Mouse (Mus musculus) forebrain, embryonic 13.5 days (tissue): ENCODE data around the gene Sema4d. TPM values are rescaled to one million over a fixed set of nuclear protein-coding genes. Genes with fewer than 3 reads are reported as not detected.

ENCODE experiments used
- ATAC-seq: fragments of 200-750 bp; cut with Nextera tagmentation; 2 replicates; pipeline ENCODE4 v1.8.0; 2017
- H3K27ac ChIP-seq: fragments of 300-500 bp; sonication (generic); 2 replicates; pipeline ENCODE4 v1.5.1; 2015; ENCODE audit warnings: inconsistent platforms, mild to moderate bottlenecking, moderate library complexity
- H3K27me3 ChIP-seq: fragments of 300-500 bp; sonication (generic); 2 replicates; pipeline ENCODE4 v1.6.1; 2015; ENCODE audit warnings: mild to moderate bottlenecking, inconsistent platforms
- H3K36me3 ChIP-seq: fragments of 300-500 bp; sonication (generic); 2 replicates; pipeline ENCODE4 v1.6.1; 2015; ENCODE audit warnings: mild to moderate bottlenecking, inconsistent platforms; ENCODE audit not compliant: poor library complexity, severe bottlenecking
- H3K4me1 ChIP-seq: fragments of 300-500 bp; sonication (generic); 2 replicates; pipeline ENCODE4 v1.6.1; 2015; ENCODE audit warnings: inconsistent platforms
- H3K4me2 ChIP-seq: fragments of 300-500 bp; sonication (generic); 2 replicates; pipeline ENCODE4 v1.6.1; 2015; ENCODE audit warnings: inconsistent platforms, mild to moderate bottlenecking, moderate library complexity
- H3K4me3 ChIP-seq: fragments of 300-500 bp; sonication (generic); 2 replicates; pipeline ENCODE4 v1.5.1; 2015; ENCODE audit warnings: mild to moderate bottlenecking, inconsistent platforms
- H3K9ac ChIP-seq: fragments of 300-500 bp; sonication (generic); 2 replicates; pipeline ENCODE4 v1.6.1; 2015; ENCODE audit warnings: mild to moderate bottlenecking, inconsistent platforms
- H3K9me3 ChIP-seq: fragments of 300-500 bp; sonication (generic); replicated peaks from 2 replicates; pipeline ENCODE4 v1.6.1; 2016; ENCODE audit warnings: inconsistent platforms
- WGBS: fragments of 180-500 bp; shearing (Covaris S2); methylation state at CpG from one replicate; pipeline ENCODE4 v1.1.7; 2015; 5-methylcytosine and 5-hydroxymethylcytosine counted together
- polyA plus RNA-seq: library from polyadenylated mRNA; unstranded; fragments of >200 nt; fragmentation: Nextera tagmentation; extraction: Ambion mirVana; gene quantifications from 2 replicates; pipeline ENCODE4 v1.2.1, GENCODE M21; 2015

Gene Sema4d
- polyA plus RNA-seq, 1 experiment from 2014 or later = 10.8 TPM

DNA sequence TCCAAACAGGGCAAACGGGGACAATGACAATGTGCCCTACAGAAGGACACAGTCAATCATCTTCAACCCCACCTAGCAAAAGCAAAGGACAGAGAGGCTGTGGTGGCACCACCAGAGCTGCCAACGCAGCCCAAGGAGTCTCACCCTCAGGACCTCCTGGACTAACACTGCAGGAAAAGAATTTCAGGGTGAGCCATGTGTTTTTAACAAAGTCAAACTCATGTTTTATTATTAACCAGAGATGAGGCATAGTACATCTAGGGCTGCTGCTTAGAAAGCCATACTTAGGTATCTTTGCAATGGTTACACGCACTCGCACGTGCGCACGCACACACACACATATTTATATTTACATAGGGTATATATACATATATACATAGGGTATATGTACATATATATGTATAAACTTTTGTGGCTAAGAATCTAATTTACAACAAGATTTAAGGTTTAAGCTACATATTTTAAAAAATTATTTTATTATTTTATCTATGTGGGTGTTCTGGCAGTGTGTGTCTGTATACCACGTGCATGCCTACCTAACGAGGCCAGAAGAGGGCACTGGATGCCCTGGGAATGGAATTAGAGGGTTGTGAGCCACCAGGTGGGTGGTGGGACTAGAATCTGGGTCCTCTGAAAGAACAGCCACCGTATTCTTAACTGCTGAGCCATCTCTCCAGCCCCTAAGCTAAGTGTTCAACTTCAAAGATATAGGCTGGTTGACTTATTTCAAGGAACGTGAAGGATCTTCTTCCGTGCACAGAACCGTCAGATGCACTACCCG is 22.7 kb downstream of the Sema4d start:
- no peaks in the 10 kb centered on the region for H3K36me3 ChIP-seq
- H3K4me1 ChIP-seq = no peaks in the 10 kb centered on the region; the same call in 1 of the 2 replicates
- ATAC-seq = no peak
- H3K9ac ChIP-seq = no peak overlapping the region
- H3K27ac ChIP-seq = no peak overlapping the region
- no peak overlapping the region for H3K4me2 ChIP-seq
- H3K27me3 ChIP-seq = no peaks in the 10 kb centered on the region
- H3K4me3 ChIP-seq = no peak overlapping the region
- H3K9me3 ChIP-seq = no peaks in the 10 kb centered on the region
- 93% methylated on average over 14 of the region's 14 CpGs for WGBS

DNA sequence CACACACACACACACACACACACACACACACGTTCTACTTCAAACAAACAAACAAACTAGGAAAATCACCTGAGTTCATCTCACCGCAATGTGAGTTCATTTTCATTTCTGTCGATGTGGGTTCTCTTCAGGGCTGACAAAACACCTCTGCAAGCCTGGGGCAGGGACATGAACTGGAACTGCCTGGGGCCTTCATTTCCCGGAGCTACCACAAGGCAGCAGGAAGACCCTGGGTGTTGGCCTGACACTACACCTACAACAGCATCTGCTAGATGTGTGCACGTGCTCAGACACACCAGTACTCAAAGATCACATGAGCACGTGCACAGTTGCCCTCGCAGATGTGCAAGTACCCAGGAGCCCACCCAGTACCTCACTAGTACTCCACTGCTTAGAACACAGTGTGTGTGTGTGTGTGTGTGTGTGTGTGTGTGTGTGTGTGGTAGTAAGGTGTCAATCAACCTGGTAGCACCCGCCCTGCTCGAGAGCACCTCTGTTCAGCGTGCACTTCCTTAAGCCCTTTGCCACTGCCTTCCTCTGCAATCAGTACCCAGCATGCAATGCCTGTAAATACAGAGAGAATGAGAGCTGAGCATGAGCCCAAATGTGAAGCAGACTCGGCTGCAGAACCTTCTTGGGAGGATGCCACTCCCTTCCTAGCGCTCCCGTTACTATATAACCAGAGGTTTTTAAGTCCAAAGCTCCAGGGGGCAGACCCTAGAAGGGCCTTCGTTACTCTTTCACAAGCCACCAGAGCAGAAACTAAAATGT is 25.4 kb downstream of the Sema4d start:
- Histone ChIP-seq H3K9me3 (no peaks in the 10 kb centered on the region), H3K9ac (no peak overlapping the region), H3K27me3 (no peaks in the 10 kb centered on the region), H3K27ac (no peak overlapping the region), H3K36me3 (no peaks in the 10 kb centered on the region), H3K4me1 (peaks cover under 1% of the 10 kb centered on the region; the same call in 1 of the 2 replicates), H3K4me2 (no peak overlapping the region), H3K4me3 (no peak overlapping the region)
- WGBS = 84% methylated on average over 13 of the region's 14 CpGs
- no peak for ATAC-seq

DNA sequence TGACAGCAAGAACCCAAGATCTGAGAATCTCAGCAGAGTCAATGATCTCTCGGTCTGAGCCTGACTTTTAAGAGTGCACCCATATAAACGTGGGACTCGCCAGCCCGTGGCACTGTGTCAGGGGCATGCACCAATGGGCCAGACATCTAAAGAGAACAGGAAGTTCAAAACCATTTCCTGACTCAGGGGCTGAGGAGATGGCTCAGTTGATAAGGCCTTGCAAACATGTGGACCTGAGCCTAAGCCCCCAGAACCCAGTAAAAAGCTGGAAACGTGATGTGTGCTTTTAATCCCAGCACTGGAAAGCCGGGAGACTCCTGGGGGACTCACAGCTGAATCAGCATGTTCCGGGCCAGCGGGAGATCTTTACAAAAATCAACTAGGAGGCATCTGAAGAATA is 26.0 kb downstream of the Sema4d start:
- H3K4me3 ChIP-seq = no peak overlapping the region
- no peak overlapping the region for H3K9ac ChIP-seq
- H3K36me3 ChIP-seq = 0 out of 2 replicates have a peak, but pooled peaks cover 1% of the 10 kb centered on the region
- H3K9me3 ChIP-seq = no peaks in the 10 kb centered on the region
- no peak overlapping the region for H3K4me2 ChIP-seq
- H3K27ac ChIP-seq = no peak overlapping the region
- no peaks in the 10 kb centered on the region for H3K27me3 ChIP-seq
- WGBS = 89% methylated on average over 8 of the region's 8 CpGs
- H3K4me1 ChIP-seq = peaks cover 7% of the 10 kb centered on the region
- ATAC-seq = no peak

DNA sequence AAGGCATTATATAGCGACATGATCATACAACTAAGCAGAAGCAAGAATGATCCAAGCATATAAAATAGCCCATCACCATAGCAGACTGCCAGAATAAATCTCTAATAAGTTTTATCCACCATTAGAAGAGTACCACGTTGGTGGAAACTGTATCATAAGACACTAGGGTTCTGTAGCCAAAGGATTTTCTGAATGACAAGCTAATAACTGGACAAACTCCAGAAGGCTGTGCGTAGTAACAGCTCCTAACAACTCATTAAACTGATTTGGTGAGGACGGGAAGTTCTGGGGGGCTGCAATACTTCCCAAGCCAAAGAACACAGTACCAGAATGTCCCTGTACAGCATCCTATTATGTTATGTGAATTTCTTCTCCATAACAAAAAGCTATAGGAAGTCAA is 26.8 kb downstream of the Sema4d start:
- Histone ChIP-seq H3K27ac (no peak overlapping the region), H3K4me1 (peaks cover 14% of the 10 kb centered on the region), H3K4me3 (no peak overlapping the region), H3K9ac (no peak overlapping the region), H3K27me3 (no peaks in the 10 kb centered on the region), H3K9me3 (no peaks in the 10 kb centered on the region), H3K4me2 (no peak overlapping the region), H3K36me3 (0 out of 2 replicates have a peak, but pooled peaks cover 4% of the 10 kb centered on the region)
- 81% methylated on average over 4 of the region's 4 CpGs for WGBS
- ATAC-seq = no peak

DNA sequence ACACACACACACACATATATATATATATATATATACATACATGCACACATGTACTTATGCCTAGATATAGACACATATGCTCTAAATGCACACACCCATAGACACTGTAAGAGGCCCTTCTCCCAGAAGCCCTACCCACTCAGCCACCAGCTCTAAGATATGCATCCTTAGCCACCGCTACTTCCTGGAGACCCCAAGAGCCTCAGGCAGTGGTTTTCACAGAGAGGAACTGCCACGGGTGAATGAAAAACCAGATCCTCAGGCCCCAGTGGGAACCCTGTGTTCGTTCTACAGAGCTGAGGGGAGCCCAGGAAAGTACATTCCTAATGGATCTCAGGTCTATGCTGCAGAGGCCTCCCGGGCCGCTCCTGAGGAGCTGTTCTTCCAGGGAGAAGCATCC is 28.2 kb downstream of the Sema4d start:
- Histone ChIP-seq H3K27ac (no peak overlapping the region), H3K4me1 (peaks cover 28% of the 10 kb centered on the region), H3K4me2 (no peak overlapping the region), H3K36me3 (0 out of 2 replicates have a peak, but pooled peaks cover 4% of the 10 kb centered on the region), H3K27me3 (no peaks in the 10 kb centered on the region), H3K9me3 (no peaks in the 10 kb centered on the region), H3K4me3 (no peak overlapping the region), H3K9ac (no peak overlapping the region)
- WGBS = 77% methylated on average over 5 of the region's 5 CpGs
- ATAC-seq = no peak

DNA sequence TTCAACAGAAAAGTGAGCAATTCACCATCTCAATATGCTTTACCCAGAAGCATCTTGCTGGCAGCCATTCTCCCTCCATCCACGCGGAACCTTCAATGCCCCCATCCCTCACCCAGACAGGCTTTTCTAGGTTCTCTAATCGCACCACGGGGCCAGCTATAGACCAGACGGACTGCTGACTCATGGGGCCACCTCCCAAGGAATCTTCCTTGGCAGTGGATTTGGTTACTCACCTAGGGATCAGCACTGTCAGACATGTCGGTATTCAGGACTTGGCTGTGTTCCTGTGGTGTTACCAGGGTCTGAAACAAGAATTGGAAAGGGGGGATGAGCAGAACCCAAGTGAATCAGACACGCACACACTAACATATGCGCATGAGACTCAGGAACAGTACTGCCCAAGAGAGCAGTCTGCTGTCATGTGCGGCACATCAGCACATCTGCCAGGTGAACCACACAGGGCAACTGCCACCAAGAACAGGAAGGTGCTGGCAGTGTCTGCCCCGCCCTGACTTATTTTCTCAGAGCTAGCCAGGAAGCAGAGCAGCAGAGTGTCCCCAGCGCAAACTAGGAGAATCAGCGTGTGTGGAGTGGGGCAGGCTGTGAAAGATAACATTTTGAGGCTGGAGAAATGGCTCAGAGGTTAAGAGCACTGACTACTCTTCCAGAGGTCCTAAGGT is 30.4 kb downstream of the Sema4d start:
- Histone ChIP-seq H3K27me3 (no peaks in the 10 kb centered on the region), H3K9ac (no peak overlapping the region), H3K4me3 (no peak overlapping the region), H3K27ac (no peak overlapping the region), H3K4me2 (no peak overlapping the region), H3K4me1 (peaks cover 39% of the 10 kb centered on the region), H3K9me3 (no peaks in the 10 kb centered on the region), H3K36me3 (0 out of 2 replicates have a peak, but pooled peaks cover 4% of the 10 kb centered on the region)
- no peak for ATAC-seq
- 85% methylated on average over 12 of the region's 12 CpGs for WGBS

DNA sequence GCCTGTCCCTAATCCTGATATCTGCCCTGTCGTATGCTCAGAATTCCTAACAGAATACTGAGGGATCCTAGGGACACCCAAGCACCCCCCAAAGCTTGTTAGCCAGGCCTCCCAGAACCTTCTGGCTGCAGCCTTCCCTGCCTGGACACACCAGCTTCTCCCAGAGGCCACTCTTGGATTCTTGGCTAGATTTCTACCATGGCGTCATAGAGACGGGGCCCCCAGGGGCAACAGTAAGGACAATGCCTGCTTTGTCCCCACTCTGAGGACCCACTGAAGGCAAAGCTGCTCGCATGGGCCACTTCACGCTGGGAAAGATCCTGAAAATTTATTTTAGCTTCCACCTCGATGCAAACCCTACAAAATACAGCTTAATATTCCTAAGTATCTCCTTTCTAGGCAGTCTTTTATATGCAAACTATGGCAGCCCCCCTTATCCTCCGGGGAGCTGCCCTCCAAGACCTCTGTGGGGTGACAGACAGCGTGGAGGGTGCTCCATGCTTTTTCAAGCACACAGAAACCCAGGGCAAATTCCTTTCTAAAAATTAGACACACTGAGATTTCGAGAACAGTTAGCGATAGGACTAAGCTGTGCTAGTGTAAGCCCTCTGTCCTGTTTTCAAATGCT is 32.2 kb downstream of the Sema4d start:
- WGBS = 14% methylated on average over 10 of the region's 10 CpGs
- Histone ChIP-seq H3K9me3 (no peaks in the 10 kb centered on the region), H3K9ac (no peak overlapping the region), H3K27me3 (no peaks in the 10 kb centered on the region), H3K4me2 (no peak overlapping the region; the same call in 1 of the 2 replicates), H3K4me3 (no peak overlapping the region), H3K4me1 (peaks cover 45% of the 10 kb centered on the region), H3K36me3 (0 out of 2 replicates have a peak, but pooled peaks cover 4% of the 10 kb centered on the region), H3K27ac (peak overlapping the region; percentile 80)
- peak; percentile 84 for ATAC-seq

DNA sequence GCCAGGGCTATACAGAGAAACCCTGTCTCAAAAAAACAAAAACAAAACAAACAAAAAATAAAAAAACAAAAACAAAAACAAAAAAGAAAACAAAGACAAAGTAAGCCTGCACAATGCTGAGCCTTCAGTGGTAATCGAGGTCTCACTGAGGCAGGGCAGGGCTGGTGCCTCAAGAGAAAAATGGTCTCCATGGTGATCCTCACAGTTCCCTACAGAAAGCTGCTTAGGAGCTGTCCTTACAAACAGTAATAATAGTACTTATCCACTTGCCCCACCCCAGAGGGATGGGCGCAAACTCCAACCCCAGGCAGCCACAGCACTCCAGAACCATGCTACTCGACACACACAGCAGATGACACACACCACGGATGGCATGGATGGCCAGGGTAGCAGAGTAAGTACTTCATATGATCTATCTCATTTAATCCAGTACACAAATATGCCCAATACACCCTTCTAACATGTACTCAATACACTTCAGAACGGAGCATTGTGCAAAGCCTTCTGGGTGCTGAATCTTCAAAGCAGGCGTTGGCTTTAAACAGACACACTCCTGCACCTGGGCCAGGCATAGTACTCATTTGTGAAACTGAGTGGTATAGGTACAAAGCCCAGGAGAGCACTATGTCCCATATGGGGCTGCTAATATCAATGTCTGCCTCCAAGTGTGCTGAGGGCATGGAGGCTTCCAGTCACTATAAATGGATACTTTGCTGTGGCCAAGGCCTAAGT is 34.1 kb downstream of the Sema4d start:
- Histone ChIP-seq H3K4me2 (no peak overlapping the region), H3K36me3 (0 out of 2 replicates have a peak, but pooled peaks cover 4% of the 10 kb centered on the region), H3K4me3 (no peak overlapping the region), H3K9ac (no peak overlapping the region), H3K4me1 (peaks cover 52% of the 10 kb centered on the region), H3K27ac (no peak overlapping the region), H3K9me3 (no peaks in the 10 kb centered on the region), H3K27me3 (no peaks in the 10 kb centered on the region)
- 87% methylated on average over 6 of the region's 6 CpGs for WGBS
- ATAC-seq = no peak

DNA sequence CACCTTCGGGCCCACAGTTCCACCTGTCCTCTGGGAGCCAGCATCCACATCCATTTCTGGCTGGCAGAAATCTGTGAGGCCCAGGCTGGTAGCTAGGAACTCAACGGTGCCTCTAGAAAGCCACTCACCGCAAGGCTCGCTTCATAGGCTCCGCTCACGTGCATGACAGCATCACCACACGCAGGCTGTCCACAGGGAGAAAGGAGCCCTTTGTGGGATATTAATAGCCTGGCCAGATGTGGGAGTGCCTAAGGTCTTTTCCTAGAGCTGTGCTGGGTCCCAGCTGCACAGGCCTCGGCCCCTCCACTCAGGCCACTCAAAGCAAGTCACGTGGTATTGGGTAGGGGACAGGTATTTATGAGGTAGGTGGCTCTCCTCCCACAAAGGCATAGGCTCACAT is 35.1 kb downstream of the Sema4d start:
- Histone ChIP-seq H3K36me3 (0 out of 2 replicates have a peak, but pooled peaks cover 4% of the 10 kb centered on the region), H3K4me3 (no peak overlapping the region), H3K9me3 (no peaks in the 10 kb centered on the region), H3K27me3 (no peaks in the 10 kb centered on the region), H3K4me2 (no peak overlapping the region), H3K27ac (no peak overlapping the region), H3K9ac (no peak overlapping the region), H3K4me1 (peaks cover 62% of the 10 kb centered on the region)
- 80% methylated on average over 9 of the region's 9 CpGs for WGBS
- no peak for ATAC-seq

DNA sequence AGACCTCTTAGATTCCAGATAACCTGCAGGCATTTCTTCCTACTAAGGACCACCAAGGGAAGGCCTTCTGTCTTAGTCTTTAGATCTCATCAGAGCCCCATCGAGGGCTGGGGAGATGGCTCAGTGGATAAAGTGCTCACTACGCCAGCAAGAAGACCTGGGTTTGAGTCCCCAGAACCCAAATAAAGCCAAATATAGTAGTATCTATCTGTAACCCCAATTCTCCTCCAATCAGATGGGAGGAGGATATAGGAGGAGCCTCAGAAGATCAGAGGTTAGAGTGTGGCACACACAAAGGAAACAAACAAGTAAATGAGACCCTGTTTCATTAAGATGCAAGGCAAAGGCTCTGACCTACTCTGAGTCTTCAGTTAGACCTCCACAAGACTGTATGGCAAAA is 36.4 kb downstream of the Sema4d start:
- H3K27ac ChIP-seq = no peak overlapping the region
- 74% methylated on average over 2 of the region's 2 CpGs for WGBS
- H3K4me3 ChIP-seq = no peak overlapping the region
- H3K9ac ChIP-seq = no peak overlapping the region
- no peaks in the 10 kb centered on the region for H3K36me3 ChIP-seq
- no peaks in the 10 kb centered on the region for H3K27me3 ChIP-seq
- H3K4me2 ChIP-seq = no peak overlapping the region
- peaks cover 63% of the 10 kb centered on the region for H3K4me1 ChIP-seq
- ATAC-seq = no peak
- H3K9me3 ChIP-seq = no peaks in the 10 kb centered on the region

DNA sequence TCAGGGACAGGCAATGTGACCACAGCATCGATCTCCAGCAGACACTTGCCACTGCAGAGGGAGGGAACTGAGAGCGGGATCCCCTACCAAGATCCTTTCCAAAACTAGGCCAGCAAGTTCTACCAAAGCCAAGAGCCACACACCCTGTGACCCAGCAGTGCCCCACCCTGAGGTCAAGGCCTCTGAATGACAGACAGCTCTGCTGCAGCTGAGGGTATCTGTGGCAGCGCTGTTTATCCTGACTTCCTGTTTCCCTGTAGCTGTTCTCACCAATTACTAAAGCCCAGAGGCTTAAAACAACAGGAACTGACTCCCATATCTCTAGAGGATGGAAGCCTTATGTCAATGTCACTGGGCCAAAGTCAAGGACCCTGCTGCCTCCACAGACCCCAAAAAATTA is 37.0 kb downstream of the Sema4d start:
- Histone ChIP-seq H3K4me2 (no peak overlapping the region), H3K9ac (no peak overlapping the region), H3K36me3 (no peaks in the 10 kb centered on the region), H3K4me3 (no peak overlapping the region), H3K27ac (no peak overlapping the region), H3K9me3 (no peaks in the 10 kb centered on the region), H3K27me3 (no peaks in the 10 kb centered on the region), H3K4me1 (peaks cover 57% of the 10 kb centered on the region)
- WGBS = 69% methylated on average over 3 of the region's 3 CpGs
- ATAC-seq = no peak
